Mouse (Mus musculus): ENCODE measurements around the gene Eml3.
A peak's percentile ranks its signal among the peaks of the same experiment; 100 is the strongest.

DNA sequence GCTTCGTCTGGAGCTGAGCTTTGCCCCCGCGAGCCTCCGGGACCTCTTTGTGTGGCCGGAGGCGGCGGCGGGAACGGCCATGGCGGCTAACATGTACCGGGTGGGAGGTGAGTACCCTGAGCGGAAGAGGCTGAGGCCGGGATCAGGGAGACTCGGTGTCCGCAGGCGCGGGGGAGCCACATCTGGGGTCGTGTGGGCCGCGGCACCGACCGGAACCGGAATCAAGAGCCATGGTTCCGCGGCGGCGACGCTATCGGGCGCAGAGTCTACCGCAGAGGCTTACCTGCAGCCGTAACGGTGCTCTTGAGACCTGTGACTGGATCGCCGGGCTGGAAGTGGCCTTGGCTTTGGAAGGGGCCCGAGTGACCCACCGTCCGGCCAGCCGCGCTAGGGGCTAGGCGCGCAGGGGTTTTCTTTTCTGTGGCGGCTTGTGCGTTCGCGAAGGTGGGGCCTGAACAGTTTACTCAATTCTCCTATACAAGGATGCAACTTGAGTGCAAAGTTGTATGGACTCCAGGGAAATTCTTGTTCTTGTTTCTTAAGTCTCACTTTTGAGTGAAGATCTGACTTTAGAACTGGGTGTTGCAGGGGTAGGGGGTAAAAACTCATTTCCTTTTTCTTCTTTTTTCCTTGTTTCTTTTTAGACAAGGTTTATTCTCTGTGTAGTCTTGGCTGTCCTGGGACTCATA is 13.1 kb downstream of the Eml3 start:
- no peak for TF ChIP-seq CTCF (IDR thresholded peaks at IDR 0.05; ENCODE audit: extremely low read depth, insufficient read depth, insufficient read length, insufficient replicate concordance)
- TF ChIP-seq POLR2A (IDR thresholded peaks at IDR 0.05; ENCODE audit: low read depth, low read length), result peak; percentile 20; the same call in 1 of the 2 replicates

Data from spleen, adult 2 months (tissue).